In genomic region chr6:107930439-107931173, GRCm38 (mm10) we compare ENCODE assay signal across 23 mouse cellular contexts.
A peak's percentile ranks its signal among the peaks of the same experiment; 100 is the strongest.
DNase-seq lines count a peak whose midpoint lies in the region; ATAC-seq lines count a peak whose summit lies in the region.
"Had no signal": no experiment of that assay in that cellular context is flagged by ENCODE, and none has a peak within 500 bp of the region (broad histone marks: within the 10 kb centered on the region; RNA-seq: fewer than 3 reads in every experiment).

No protein-coding gene starts in this region.

- 0 out of 2 replicates have a peak, but pooled peaks cover 3% of the 10 kb centered on the region for H3K4me1 ChIP-seq in embryonic facial prominence, embryonic 15.5 days
- peaks cover 7% of the 10 kb centered on the region for H3K4me1 ChIP-seq in midbrain, embryonic 13.5 days (replicated peaks)
- no peaks in the 10 kb centered on the region for H3K4me1 ChIP-seq in intestine, embryonic 16.5 days (ENCODE audit: control insufficient read depth, insufficient read depth, low read length)
- H3K4me1 ChIP-seq: embryonic facial prominence, embryonic 12.5 days; kidney, embryonic 15.5 days; lung, embryonic 15.5 days had no signal

- no peak overlapping the region for H3K9ac ChIP-seq in embryonic facial prominence, embryonic 15.5 days
- H3K9ac ChIP-seq in midbrain, embryonic 13.5 days (replicated peaks), result no peak overlapping the region
- H3K9ac ChIP-seq in intestine, embryonic 16.5 days (ENCODE audit: low read depth, low read length), result no peak overlapping the region
- H3K9ac ChIP-seq: embryonic facial prominence, embryonic 12.5 days; kidney, embryonic 15.5 days; liver, embryonic 14.5 days; lung, embryonic 15.5 days; neural tube, embryonic 15.5 days had no signal

- H3K36me3 ChIP-seq in embryonic facial prominence, embryonic 15.5 days, result no peaks in the 10 kb centered on the region
- H3K36me3 ChIP-seq in midbrain, embryonic 13.5 days, result no peaks in the 10 kb centered on the region
- H3K36me3 ChIP-seq in intestine, embryonic 16.5 days (ENCODE audit: control insufficient read depth, insufficient read depth, low read length), result no peaks in the 10 kb centered on the region
- H3K36me3 ChIP-seq: embryonic facial prominence, embryonic 12.5 days; kidney, embryonic 15.5 days; lung, embryonic 15.5 days; neural tube, embryonic 15.5 days had no signal

- H3K27me3 ChIP-seq in embryonic facial prominence, embryonic 15.5 days, result no peaks in the 10 kb centered on the region
- no peaks in the 10 kb centered on the region for H3K27me3 ChIP-seq in midbrain, embryonic 13.5 days
- H3K27me3 ChIP-seq in intestine, embryonic 16.5 days (replicated peaks; ENCODE audit: control insufficient read depth, insufficient read depth, low read length), result no peaks in the 10 kb centered on the region
- H3K27me3 ChIP-seq: embryonic facial prominence, embryonic 12.5 days; kidney, embryonic 15.5 days; lung, embryonic 15.5 days; neural tube, embryonic 15.5 days had no signal

- ATAC-seq in frontal cortex, adult (ENCODE audit: low TSS enrichment), result peak; percentile 47; the same call in 1 of the 2 replicates
- peak; percentile 63; the same call in 1 of the 2 replicates for ATAC-seq in embryonic facial prominence, embryonic 15.5 days (ENCODE audit: insufficient number of reproducible peaks, low FRiP score, low TSS enrichment, low read depth)
- peak; percentile 70; the same call in 1 of the 2 replicates for ATAC-seq in midbrain, embryonic 13.5 days
- ATAC-seq in intestine, embryonic 16.5 days, result no peak

- H3K9me3 ChIP-seq in embryonic facial prominence, embryonic 15.5 days (replicated peaks), result no peaks in the 10 kb centered on the region
- no peaks in the 10 kb centered on the region for H3K9me3 ChIP-seq in midbrain, embryonic 13.5 days
- H3K9me3 ChIP-seq in intestine, embryonic 16.5 days (ENCODE audit: control insufficient read depth, low read length), result no peaks in the 10 kb centered on the region
- H3K9me3 ChIP-seq: embryonic facial prominence, embryonic 12.5 days; kidney, embryonic 15.5 days; lung, embryonic 15.5 days; neural tube, embryonic 15.5 days had no signal

- no peak overlapping the region for H3K4me2 ChIP-seq in embryonic facial prominence, embryonic 15.5 days (replicated peaks)
- no peak overlapping the region for H3K4me2 ChIP-seq in midbrain, embryonic 13.5 days (replicated peaks)
- H3K4me2 ChIP-seq in intestine, embryonic 16.5 days (ENCODE audit: low read depth, low read length), result no peak overlapping the region
- H3K4me2 ChIP-seq: embryonic facial prominence, embryonic 12.5 days; heart, embryonic 11.5 days; kidney, embryonic 15.5 days; lung, embryonic 15.5 days; neural tube, embryonic 15.5 days had no signal

- H3K4me3 ChIP-seq in embryonic facial prominence, embryonic 15.5 days (replicated peaks), result no peak overlapping the region
- no peak overlapping the region for H3K4me3 ChIP-seq in midbrain, embryonic 13.5 days (replicated peaks)
- H3K4me3 ChIP-seq in intestine, embryonic 16.5 days (ENCODE audit: low read length), result no peak overlapping the region
- H3K4me3 ChIP-seq: embryonic facial prominence, embryonic 12.5 days; kidney, embryonic 15.5 days; lung, embryonic 15.5 days; myocyte; neural tube, embryonic 15.5 days had no signal

- 0 out of 2 replicates have a peak overlapping the region, but pooled peaks have one; percentile 49 for H3K27ac ChIP-seq in embryonic facial prominence, embryonic 15.5 days (replicated peaks)
- H3K27ac ChIP-seq in midbrain, embryonic 13.5 days, result peak overlapping the region; percentile 39; the same call in 1 of the 2 replicates
- no peak overlapping the region for H3K27ac ChIP-seq in intestine, embryonic 16.5 days (ENCODE audit: low read length)
- H3K27ac ChIP-seq: embryonic facial prominence, embryonic 12.5 days; kidney, embryonic 15.5 days; liver, embryonic 14.5 days; lung, embryonic 15.5 days; neural tube, embryonic 15.5 days had no signal

- 64% methylated on average over 8 of the region's 8 CpGs for WGBS in embryonic facial prominence, embryonic 15.5 days
- WGBS in midbrain, embryonic 13.5 days, result 35% methylated on average over 8 of the region's 8 CpGs
- WGBS in intestine, embryonic 16.5 days, result 76% methylated on average over 8 of the region's 8 CpGs

- DNase-seq in frontal cortex, postnatal 14 days (ENCODE audit: low spot score in 2 of 2), result no peak
- DNase-seq in brain, adult 2 months (ENCODE audit: low read depth, low spot score), result peak; percentile 18
- no peak for DNase-seq in gastrocnemius, postnatal 10 days
- no peak for DNase-seq in frontal cortex, postnatal 25 days (ENCODE audit: low spot score in 2 of 2)
- DNase-seq: adrenal gland, postnatal 25 days; cerebellum, adult 11-12 months; heart, adult 11 months; kidney, adult 11 months; kidney, postnatal 36 days; lung, postnatal 4 days; thymus, adult 2 months; thymus, postnatal 4 days had no signal
